Mouse (Mus musculus): ENCODE measurements at regions not wholly inside any gene's neighbourhood (a gene's known extent, or its start where the extent isn't known, plus 50 kb on each side); places are given as distances from the start of the nearest gene placed in this dataset.

DNA sequence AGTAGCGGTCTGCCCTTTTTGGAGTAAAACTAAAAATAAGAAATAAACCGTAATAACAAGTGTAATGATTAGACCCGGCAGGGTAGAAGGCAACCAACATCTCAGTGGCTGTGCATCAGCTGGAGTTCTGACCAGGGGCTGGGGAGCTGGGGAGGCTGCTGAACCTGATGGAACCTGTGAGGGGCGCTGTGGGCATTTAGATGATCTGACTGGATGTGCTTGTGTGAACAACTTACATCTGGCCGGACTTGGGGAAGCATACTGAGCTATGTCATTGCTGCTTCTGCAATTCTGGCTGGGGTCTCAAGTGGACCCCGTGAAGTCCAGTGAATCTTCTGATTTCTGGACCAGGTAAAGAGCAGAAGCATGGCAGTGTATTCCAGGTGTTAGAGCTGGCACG, 138.4 kb downstream of the Plekhb2 start:
- H3K36me3 ChIP-seq (ENCODE audit: control insufficient read depth in 1 of 2, insufficient read depth in 2 of 2, low read length in 2 of 2), result no peaks in the 10 kb centered on the region
- no peaks in the 10 kb centered on the region for H3K79me2 ChIP-seq (ENCODE audit: control insufficient read depth, insufficient read depth, low read length, poor library complexity)
- H3K4me3 ChIP-seq (ENCODE audit: control insufficient read depth in 1 of 2, insufficient read depth in 1 of 2, low read depth in 2 of 2, low read length in 2 of 2), result no peak overlapping the region
- H3K9me3 ChIP-seq (replicated peaks; ENCODE audit: insufficient read depth, low read length), result no peaks in the 10 kb centered on the region
- no peaks in the 10 kb centered on the region for H3K4me1 ChIP-seq (ENCODE audit: control insufficient read depth in 1 of 2, insufficient read depth in 2 of 2, low read length in 2 of 2)
- H3K27me3 ChIP-seq (ENCODE audit: control insufficient read depth in 1 of 2, insufficient read depth in 2 of 2, low read length in 2 of 2), result no peaks in the 10 kb centered on the region
- DNase-seq (ENCODE audit: low read depth, low spot score), result no peak
- no peak for TF ChIP-seq BHLHE40 (IDR thresholded peaks at IDR 0.05; ENCODE audit: borderline replicate concordance, low read depth, low read length)
- no peak for TF ChIP-seq USF2 (IDR thresholded peaks at IDR 0.05; ENCODE audit: borderline replicate concordance in 1 of 2, insufficient read depth in 1 of 2, low read depth in 1 of 2, low read length in 2 of 2)
- TF ChIP-seq MYB (IDR thresholded peaks at IDR 0.05; ENCODE audit: low read depth, low read length), result no peak
- no peak for TF ChIP-seq MAZ (IDR thresholded peaks at IDR 0.05; ENCODE audit: low read depth, low read length)
- TF ChIP-seq TCF12 (IDR thresholded peaks at IDR 0.05; ENCODE audit: low read depth, low read length), result no peak
- no peak for TF ChIP-seq POLR2A (IDR thresholded peaks at IDR 0.05; ENCODE audit: control insufficient read depth in 1 of 2, insufficient read depth in 1 of 2, low read depth in 1 of 2, low read length in 2 of 2, poor library complexity in 1 of 2)
- no peak for TF ChIP-seq RCOR1 (IDR thresholded peaks at IDR 0.05; ENCODE audit: low read depth, low read length)
- TF ChIP-seq E2F4 (IDR thresholded peaks at IDR 0.05; ENCODE audit: borderline replicate concordance, low read depth, low read length), result no peak
- TF ChIP-seq ZKSCAN1 (IDR thresholded peaks at IDR 0.05; ENCODE audit: low read depth, low read length), result no peak
- TF ChIP-seq TBP (IDR thresholded peaks at IDR 0.05; ENCODE audit: low read depth, low read length), result no peak
- no peak for TF ChIP-seq GABPA (IDR thresholded peaks at IDR 0.05; ENCODE audit: low read depth, low read length)
- TF ChIP-seq NELFE (IDR thresholded peaks at IDR 0.05; ENCODE audit: low read depth, low read length), result no peak
- TF ChIP-seq GATA1 (IDR thresholded peaks at IDR 0.05; ENCODE audit: low read depth, low read length), result no peak
- no peak for TF ChIP-seq CHD2 (IDR thresholded peaks at IDR 0.05; ENCODE audit: low read length)
- no peak for TF ChIP-seq USF1 (IDR thresholded peaks at IDR 0.05; ENCODE audit: low read depth, low read length)
- no peak for TF ChIP-seq ZNF384 (IDR thresholded peaks at IDR 0.05; ENCODE audit: low read depth, low read length)
- no peak for TF ChIP-seq MXI1 (IDR thresholded peaks at IDR 0.05; ENCODE audit: low read depth, low read length)
- H3K27ac ChIP-seq (ENCODE audit: control insufficient read depth, low read depth, low read length), result no peak overlapping the region
- H3K9ac ChIP-seq (ENCODE audit: control insufficient read depth, low read depth, low read length, poor library complexity, severe bottlenecking), result no peak overlapping the region

DNA sequence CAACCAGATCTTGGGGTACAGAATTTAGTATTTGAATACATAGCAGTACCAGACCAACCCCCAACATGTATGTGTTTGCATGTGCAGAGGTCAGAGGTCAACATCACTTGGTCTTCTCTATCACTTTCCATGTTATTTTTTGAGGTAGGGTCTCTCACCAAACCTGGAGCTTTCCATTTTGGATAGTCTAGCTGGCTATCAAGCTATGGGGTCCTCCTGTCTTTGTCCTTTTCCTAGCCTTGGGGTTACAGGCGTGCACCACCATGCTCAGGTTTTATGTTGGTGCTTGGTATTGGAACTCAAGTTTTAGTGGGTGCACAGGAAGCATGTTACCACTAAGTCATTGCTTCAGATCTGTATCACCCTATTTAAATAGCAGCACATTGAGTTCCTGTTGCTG, 151.0 kb downstream of the Plekhb2 start:
- TF ChIP-seq MYC (IDR thresholded peaks at IDR 0.05; ENCODE audit: low read depth, low read length) (no peak), ETS1 (IDR thresholded peaks at IDR 0.05; ENCODE audit: low read depth, low read length) (no peak), CHD2 (IDR thresholded peaks at IDR 0.05; ENCODE audit: low read length) (no peak), ELF1 (IDR thresholded peaks at IDR 0.05; ENCODE audit: low read depth, low read length) (no peak), ZC3H11A (IDR thresholded peaks at IDR 0.05; ENCODE audit: low read depth, low read length) (no peak), POLR2AphosphoS2 (IDR thresholded peaks at IDR 0.05; ENCODE audit: low read length) (no peak), MXI1 (IDR thresholded peaks at IDR 0.05; ENCODE audit: low read depth, low read length) (no peak), ZKSCAN1 (IDR thresholded peaks at IDR 0.05; ENCODE audit: low read depth, low read length) (no peak), E2F4 (IDR thresholded peaks at IDR 0.05; ENCODE audit: borderline replicate concordance, low read depth, low read length) (no peak), KAT2A (conservative IDR thresholded peaks at IDR 0.05; ENCODE audit: low read depth, low read length) (no peak), TCF12 (IDR thresholded peaks at IDR 0.05; ENCODE audit: low read depth, low read length) (no peak), BHLHE40 (IDR thresholded peaks at IDR 0.05; ENCODE audit: borderline replicate concordance, low read depth, low read length) (no peak)
- Histone ChIP-seq H3K27me3 (ENCODE audit: control insufficient read depth in 1 of 2, insufficient read depth in 2 of 2, low read length in 2 of 2) (no peaks in the 10 kb centered on the region), H3K9ac (ENCODE audit: control insufficient read depth, low read depth, low read length, poor library complexity, severe bottlenecking) (no peak overlapping the region), H3K9me3 (replicated peaks; ENCODE audit: insufficient read depth, low read length) (no peaks in the 10 kb centered on the region), H3K27ac (ENCODE audit: control insufficient read depth, low read depth, low read length) (no peak overlapping the region), H3K36me3 (ENCODE audit: control insufficient read depth in 1 of 2, insufficient read depth in 2 of 2, low read length in 2 of 2) (no peaks in the 10 kb centered on the region), H3K79me2 (ENCODE audit: control insufficient read depth, insufficient read depth, low read length, poor library complexity) (no peaks in the 10 kb centered on the region), H3K4me3 (ENCODE audit: control insufficient read depth in 1 of 2, insufficient read depth in 1 of 2, low read depth in 2 of 2, low read length in 2 of 2) (no peak overlapping the region), H3K4me1 (ENCODE audit: control insufficient read depth in 1 of 2, insufficient read depth in 2 of 2, low read length in 2 of 2) (no peaks in the 10 kb centered on the region)
- no peak for DNase-seq (ENCODE audit: low read depth, low spot score)
